Mouse (Mus musculus) layer of hippocampus, adult 8-10 months (tissue): ENCODE measurements at regions not wholly inside any gene's neighbourhood (a gene's known extent, or its start where the extent isn't known, plus 50 kb on each side); places are given as distances from the start of the nearest gene placed in this dataset.
A peak's percentile ranks its signal among the peaks of the same experiment; 100 is the strongest.

Experiments
- DNase-seq, 2 experiments: peaks; one replicate each; pipeline ENCODE4 v3.0.0; 2022; ENCODE audit warnings: low spot score in 2 of 2

- no peak for DNase-seq
Measured at GRCm38 (mm10) chr9:41768316-41768715, 355.8 kb downstream of the Sorl1 start.

- peak; percentile 18 to 45 for DNase-seq
Measured at GRCm38 (mm10) chr9:41766533-41766920, 357.6 kb downstream of the Sorl1 start.

GRCm38 (mm10) chr9:41765816-41766532 is 358.1 kb downstream of the Sorl1 start:
- no peak for DNase-seq

GRCm38 (mm10) chr9:41761050-41761576 is 363.0 kb downstream of the Sorl1 start:
- no peak for DNase-seq

GRCm38 (mm10) chr9:41754434-41755002 is 369.6 kb downstream of the Sorl1 start:
- no peak for DNase-seq

GRCm38 (mm10) chr9:41745979-41746647 is 378.0 kb downstream of the Sorl1 start:
- no peak for DNase-seq

- no peak for DNase-seq
Measured at GRCm38 (mm10) chr9:41741500-41741899, 382.6 kb downstream of the Sorl1 start.

GRCm38 (mm10) chr9:41740536-41740935 is 383.6 kb downstream of the Sorl1 start:
- peak in 1 of 2 experiments; percentile 6 for DNase-seq

GRCm38 (mm10) chr9:41737671-41738070 is 386.4 kb downstream of the Sorl1 start:
- no peak for DNase-seq

GRCm38 (mm10) chr9:41736881-41737280 is 387.2 kb downstream of the Sorl1 start:
- DNase-seq, result peak in 1 of 2 experiments; percentile 5

- no peak for DNase-seq
Measured at GRCm38 (mm10) chr9:41736234-41736859, 387.8 kb downstream of the Sorl1 start.

GRCm38 (mm10) chr9:41735448-41736233 is 388.5 kb downstream of the Sorl1 start:
- DNase-seq, result peak; percentile 79 to 82

- DNase-seq, result no peak
Measured at GRCm38 (mm10) chr9:41734925-41735447, 389.1 kb downstream of the Sorl1 start.

- no peak for DNase-seq
Measured at GRCm38 (mm10) chr9:41721609-41722008, 402.5 kb downstream of the Sorl1 start.

GRCm38 (mm10) chr9:41715231-41715630 is 408.9 kb downstream of the Sorl1 start:
- DNase-seq, result no peak

- no peak for DNase-seq
Measured at GRCm38 (mm10) chr9:41705972-41706371, 418.1 kb downstream of the Sorl1 start.

GRCm38 (mm10) chr9:41705461-41705903 is 418.6 kb downstream of the Sorl1 start:
- DNase-seq, result no peak

GRCm38 (mm10) chr9:41703091-41703490 is 421.0 kb downstream of the Sorl1 start:
- DNase-seq, result no peak

GRCm38 (mm10) chr9:41700683-41701082 is 423.4 kb downstream of the Sorl1 start:
- peak; percentile 11 to 25 for DNase-seq

- DNase-seq, result no peak
Measured at GRCm38 (mm10) chr9:41699031-41699430, 425.1 kb downstream of the Sorl1 start.
